Mouse (Mus musculus): ENCODE results near the gene Gm45213. TPM values are rescaled to one million over a fixed set of nuclear protein-coding genes. Genes with fewer than 3 reads are reported as not detected.

Gm45213 gene
- total RNA-seq (2021), result not detected
- long read RNA-seq, experiment 1, result 0 reads
- long read RNA-seq, experiment 2, result 0 reads

DNA sequence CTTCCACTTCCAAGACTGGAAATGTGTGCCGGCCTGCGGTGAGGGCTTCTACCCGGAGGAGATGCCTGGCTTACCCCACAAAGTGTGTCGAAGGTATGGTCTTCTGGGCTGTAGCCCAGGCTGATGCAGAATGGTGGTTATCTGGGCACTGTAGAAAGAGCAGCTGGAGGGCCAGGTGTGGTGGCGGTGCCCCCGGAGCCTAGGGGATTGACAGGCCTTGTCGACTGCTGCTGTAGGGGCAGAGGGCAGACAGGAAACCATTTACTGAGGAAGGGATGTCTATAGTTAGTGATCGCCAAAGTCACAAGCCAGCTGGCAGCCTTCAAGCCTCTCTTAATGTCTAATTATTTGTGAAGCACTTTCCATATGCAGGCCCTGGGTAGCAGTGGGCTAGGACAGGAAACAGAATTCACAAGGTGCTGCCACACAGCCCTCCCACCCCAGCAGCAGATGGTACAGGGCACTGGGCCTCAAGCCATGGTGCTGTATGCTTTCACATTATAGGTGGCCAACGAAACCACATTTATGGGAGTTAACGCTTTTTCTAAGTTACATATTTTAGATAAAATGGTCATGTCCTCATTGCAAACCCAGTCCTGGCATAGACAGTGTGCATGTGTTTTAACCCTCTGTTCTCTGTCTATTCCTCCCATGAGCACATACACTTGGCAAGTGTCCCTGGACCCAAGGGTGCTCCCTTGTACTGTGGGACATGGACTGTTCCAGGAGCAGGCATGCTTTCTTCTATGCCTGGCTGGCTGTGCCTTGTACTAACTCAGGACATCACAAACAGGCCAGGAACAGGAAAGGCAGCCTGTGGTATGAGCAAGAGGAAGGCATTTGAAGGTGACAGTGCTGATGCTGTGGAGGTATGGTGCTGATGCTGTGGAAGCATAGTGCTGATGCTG lies at the start of gene Gm45213:
Gene Gm45213 (plus strand): TSS at position 51 of the 908 bp plus-strand sequence.
- no peak within 1 kb of the TSS for H3K27ac ChIP-seq
- no peak for DNase-seq (ENCODE audit: extremely low spot score in 1 of 2, low spot score in 2 of 2)
- H3K4me3 ChIP-seq, result no peak within 1 kb of the TSS
- no peak for TF ChIP-seq CTCF (IDR thresholded peaks at IDR 0.05)
- intact Hi-C loops (cut with DNase I), result no loop called here

GRCm38 (mm10) chr7:66001035-66001754 lies 42.2 kb upstream of the Gm45213 start:
- Histone ChIP-seq H3K27ac (no peak overlapping the region), H3K4me3 (no peak overlapping the region)
- TF ChIP-seq CTCF (IDR thresholded peaks at IDR 0.05), result no peak
- DNase-seq (ENCODE audit: extremely low spot score in 1 of 2, low spot score in 2 of 2), result no peak
- intact Hi-C loops (cut with DNase I), result no loop called here

DNA sequence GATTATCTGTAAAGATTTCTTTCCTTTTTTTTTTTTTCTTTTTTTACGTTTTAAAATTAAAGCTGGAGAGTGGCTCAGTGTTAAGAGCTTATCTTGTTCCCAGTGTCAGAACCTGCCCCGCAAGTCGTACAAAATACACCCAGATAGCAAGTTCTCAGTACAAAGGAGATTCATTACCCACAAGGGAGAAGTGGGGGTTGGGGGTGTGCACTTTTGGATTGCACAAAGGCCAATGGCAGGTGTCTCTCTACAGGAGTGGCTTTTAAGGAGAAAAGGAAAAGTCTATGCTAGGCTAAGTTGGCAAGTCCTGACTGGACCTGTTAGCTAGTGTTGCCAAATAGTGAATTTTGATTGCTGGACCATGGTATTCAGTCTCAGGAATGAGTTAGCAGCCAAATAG lies 41.6 kb upstream of the Gm45213 start:
- Histone ChIP-seq H3K4me3 (no peak overlapping the region), H3K27ac (no peak overlapping the region)
- DNase-seq (ENCODE audit: extremely low spot score in 1 of 2, low spot score in 2 of 2), result no peak
- intact Hi-C loops (cut with DNase I), result loop anchor here (1.0 kb wide), 1 partner anchor 123 kb away; no protein-coding TSS in a partner anchor
- no peak for TF ChIP-seq CTCF (IDR thresholded peaks at IDR 0.05)

DNA sequence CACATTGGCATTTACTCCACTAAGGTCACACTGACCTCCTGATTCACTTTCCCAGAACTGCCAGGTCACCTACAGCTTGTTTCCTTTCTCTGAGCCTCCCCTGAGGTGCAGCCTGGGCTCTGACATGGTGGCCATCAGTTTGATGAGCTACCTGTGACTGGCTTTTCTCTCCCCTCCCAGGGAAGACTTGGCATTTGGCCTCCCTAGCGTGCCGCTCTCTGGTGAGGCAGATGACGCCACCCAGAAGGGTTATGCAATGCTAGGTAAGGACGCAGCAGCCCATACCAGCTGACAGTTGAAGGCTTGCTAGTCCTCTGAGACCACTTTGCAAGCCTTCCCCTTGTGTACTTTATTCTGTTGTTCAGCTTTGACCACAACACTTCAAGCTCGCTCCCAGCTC lies 40.0 kb upstream of the Gm45213 start:
- Histone ChIP-seq H3K4me3 (no peak overlapping the region), H3K27ac (no peak overlapping the region)
- DNase-seq (ENCODE audit: extremely low spot score in 1 of 2, low spot score in 2 of 2), result no peak
- intact Hi-C loops (cut with DNase I), result no loop called here
- TF ChIP-seq CTCF (IDR thresholded peaks at IDR 0.05), result no peak

DNA sequence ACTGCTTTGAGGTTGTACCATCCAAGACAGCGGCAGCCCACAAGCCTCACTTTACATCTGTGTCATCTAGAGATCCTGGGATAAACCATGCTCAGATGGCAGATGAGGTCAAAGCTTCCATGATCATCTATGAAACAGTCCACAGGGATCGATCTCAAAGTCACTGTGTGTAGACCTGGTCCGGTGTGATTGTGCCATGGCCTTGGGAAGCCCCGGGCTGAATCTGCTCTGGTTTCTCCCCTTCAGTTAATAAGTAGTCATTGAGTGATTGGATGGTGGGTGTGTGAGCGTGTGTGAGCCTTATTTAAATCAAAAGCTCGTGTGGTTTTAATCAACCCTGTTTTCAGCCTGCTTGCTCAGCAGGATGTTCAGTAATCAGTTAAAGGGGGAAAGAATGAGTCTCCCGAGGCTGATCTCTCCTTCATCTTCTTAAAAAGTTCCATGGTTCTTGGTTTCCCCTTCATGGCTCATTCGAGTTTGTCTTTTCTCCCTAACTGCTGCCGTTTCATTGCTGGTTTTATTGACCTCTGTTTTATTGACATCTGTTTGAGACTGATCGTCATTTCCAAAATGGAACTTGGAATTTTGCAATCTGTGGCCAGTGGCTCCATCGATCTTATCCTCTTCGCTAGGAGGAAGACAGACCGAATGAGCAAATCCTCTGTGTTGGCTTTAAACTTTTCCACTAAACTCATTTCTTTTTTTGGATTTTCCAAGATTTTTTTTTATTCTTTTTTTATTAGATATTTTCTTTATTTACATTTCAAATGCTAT lies 39.4 kb upstream of the Gm45213 start:
- no peak overlapping the region for H3K27ac ChIP-seq
- DNase-seq (ENCODE audit: extremely low spot score in 1 of 2, low spot score in 2 of 2), result no peak
- intact Hi-C loops (cut with DNase I), result no loop called here
- H3K4me3 ChIP-seq, result no peak overlapping the region
- TF ChIP-seq CTCF (IDR thresholded peaks at IDR 0.05), result no peak

DNA sequence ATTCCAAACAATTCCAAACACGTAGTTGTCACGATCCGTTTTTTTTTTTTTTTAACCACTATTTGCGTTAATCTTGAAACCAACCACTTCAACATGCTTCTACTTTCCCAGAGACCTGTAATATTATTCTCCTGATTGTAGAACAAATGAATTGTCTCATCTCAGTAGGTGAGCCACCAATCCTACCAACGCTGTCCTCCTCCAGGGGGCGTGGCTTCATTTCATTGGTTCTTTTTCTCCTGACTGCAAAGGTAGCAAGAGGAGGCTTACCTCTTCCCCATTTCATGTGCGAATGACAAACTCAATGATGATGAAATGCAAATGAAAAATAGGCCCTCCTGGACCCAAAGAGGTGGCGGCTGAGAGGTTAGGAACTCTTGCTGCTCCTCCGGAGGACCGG lies 38.3 kb upstream of the Gm45213 start:
- TF ChIP-seq CTCF (IDR thresholded peaks at IDR 0.05), result no peak
- DNase-seq (ENCODE audit: extremely low spot score in 1 of 2, low spot score in 2 of 2), result no peak
- H3K4me3 ChIP-seq, result no peak overlapping the region
- no peak overlapping the region for H3K27ac ChIP-seq
- intact Hi-C loops (cut with DNase I), result no loop called here

DNA sequence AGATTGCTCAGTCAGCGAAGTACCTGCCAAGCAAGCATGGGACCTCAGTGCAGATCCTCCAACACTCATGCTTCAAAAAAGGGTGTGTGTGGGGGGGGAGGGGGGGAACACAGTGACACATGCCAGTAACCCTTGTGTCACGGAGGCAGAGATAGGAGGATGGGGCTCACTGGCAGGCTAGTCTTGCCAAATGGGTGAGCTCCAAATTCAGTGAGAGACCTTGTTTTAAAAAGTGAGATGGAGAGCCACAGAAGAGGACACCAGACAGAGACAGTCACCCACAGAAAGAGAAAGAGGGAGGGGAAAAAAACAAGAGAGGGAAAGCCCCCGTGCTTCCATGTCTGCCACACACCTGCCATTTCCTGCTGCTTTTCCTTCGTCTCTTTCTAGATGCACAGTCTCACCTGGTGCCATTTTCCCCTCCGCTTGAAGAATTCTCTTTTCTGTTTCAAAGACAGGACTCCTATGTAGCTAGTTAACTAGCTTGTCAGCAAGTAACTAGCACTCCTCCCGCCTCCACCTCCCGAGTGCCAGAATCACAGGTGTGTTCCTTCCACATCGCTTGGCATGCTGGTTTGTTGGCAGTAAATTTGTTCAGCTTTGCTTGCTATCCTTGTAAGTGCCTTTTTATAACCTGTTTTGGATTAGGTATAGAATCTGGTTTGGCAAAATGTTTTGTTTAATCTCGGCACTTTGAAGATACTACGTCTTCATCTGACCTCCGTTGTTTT lies 35.1 kb upstream of the Gm45213 start:
- intact Hi-C loops (cut with DNase I), result no loop called here
- no peak for TF ChIP-seq CTCF (IDR thresholded peaks at IDR 0.05)
- H3K27ac ChIP-seq, result no peak overlapping the region
- no peak for DNase-seq (ENCODE audit: extremely low spot score in 1 of 2, low spot score in 2 of 2)
- H3K4me3 ChIP-seq, result no peak overlapping the region

GRCm38 (mm10) chr7:66008892-66009273 lies 34.5 kb upstream of the Gm45213 start:
- H3K4me3 ChIP-seq, result no peak overlapping the region
- no peak for DNase-seq (ENCODE audit: extremely low spot score in 1 of 2, low spot score in 2 of 2)
- TF ChIP-seq CTCF (IDR thresholded peaks at IDR 0.05), result no peak

GRCm38 (mm10) chr7:66010518-66010917 lies 32.9 kb upstream of the Gm45213 start:
- Histone ChIP-seq H3K4me3 (no peak overlapping the region), H3K27ac (no peak overlapping the region)
- intact Hi-C loops (cut with DNase I), result no loop called here
- no peak for TF ChIP-seq CTCF (IDR thresholded peaks at IDR 0.05)
- no peak for DNase-seq (ENCODE audit: extremely low spot score in 1 of 2, low spot score in 2 of 2)

More at GRCm38 (mm10) chr7:66008892-66009273, 34.5 kb upstream of the Gm45213 start:
- intact Hi-C loops (cut with DNase I), result no loop called here
- H3K27ac ChIP-seq, result no peak overlapping the region

DNA sequence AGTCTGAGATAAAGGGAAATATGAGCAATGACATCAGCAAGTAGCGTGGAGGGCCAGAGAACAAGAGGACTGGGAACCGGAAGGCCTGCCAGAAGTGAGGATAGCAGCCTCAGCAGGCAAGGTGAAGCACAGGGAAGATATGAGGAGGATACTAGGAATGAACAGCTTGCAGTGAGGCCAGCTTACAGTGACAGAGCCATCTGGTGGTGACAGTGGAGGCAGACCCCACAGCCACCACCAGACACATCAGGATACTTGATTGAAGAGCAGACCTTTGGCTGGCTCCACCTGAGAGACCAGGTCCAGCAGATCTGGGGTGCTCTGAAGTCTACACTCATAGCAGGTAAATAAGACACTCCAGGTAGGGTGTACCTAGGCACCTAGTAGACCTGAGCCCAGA lies 15.7 kb upstream of the Gm45213 start:
- Histone ChIP-seq H3K4me3 (no peak overlapping the region), H3K27ac (no peak overlapping the region)
- DNase-seq (ENCODE audit: extremely low spot score in 1 of 2, low spot score in 2 of 2), result peak; percentile 17 to 27
- intact Hi-C loops (cut with DNase I), result loop anchor here (1.0 kb wide), 1 partner anchor 323 kb away; no protein-coding TSS in a partner anchor
- peak; percentile 63 for TF ChIP-seq CTCF (IDR thresholded peaks at IDR 0.05)

Measured in left cerebral cortex, adult 2 months (tissue).